Mouse (Mus musculus): ENCODE measurements around the gene Tm9sf4. TPM values are rescaled to one million over a fixed set of nuclear protein-coding genes. Genes with fewer than 3 reads are reported as not detected.

The Tm9sf4 gene
- polyA plus RNA-seq, 1 experiment = 43.4 TPM

GRCm38 (mm10) chr2:153217826-153218340 is 56.8 kb downstream of the Tm9sf4 start:
- no peaks in the 10 kb centered on the region for H3K27me3 ChIP-seq (ENCODE audit: control insufficient read depth, insufficient read depth, insufficient read length)
- no peak overlapping the region for H3ac ChIP-seq (ENCODE audit: control insufficient read depth, insufficient read length, low read depth)
- no peaks in the 10 kb centered on the region for H3K79me3 ChIP-seq (ENCODE audit: low read depth)
- TF ChIP-seq USF1 (IDR thresholded peaks at IDR 0.05; ENCODE audit: low read depth) (no peak), FOSL1 (IDR thresholded peaks at IDR 0.05; ENCODE audit: insufficient read depth, low read length, poor library complexity, severe bottlenecking) (no peak), CTCF (IDR thresholded peaks at IDR 0.05; ENCODE audit: control insufficient read depth, insufficient read depth, insufficient read length) (no peak), MAX (IDR thresholded peaks at IDR 0.05) (no peak), CEBPB (IDR thresholded peaks at IDR 0.05; ENCODE audit: low read depth) (no peak), MYOD1 (IDR thresholded peaks at IDR 0.05; ENCODE audit: control insufficient read depth, insufficient read length, low read depth) (no peak), MYOG (IDR thresholded peaks at IDR 0.05; ENCODE audit: control insufficient read depth, extremely low read depth, insufficient read length) (no peak)
- H3K4me3 ChIP-seq (ENCODE audit: insufficient read depth, poor library complexity, severe bottlenecking) = no peak overlapping the region
- no peaks in the 10 kb centered on the region for H3K36me3 ChIP-seq (ENCODE audit: control insufficient read depth, insufficient read depth)
- no peaks in the 10 kb centered on the region for H3K79me2 ChIP-seq (ENCODE audit: control insufficient read depth, insufficient read depth)

GRCm38 (mm10) chr2:153218516-153218915 is 57.4 kb downstream of the Tm9sf4 start:
- no peaks in the 10 kb centered on the region for H3K79me3 ChIP-seq (ENCODE audit: low read depth)
- H3K36me3 ChIP-seq (ENCODE audit: control insufficient read depth, insufficient read depth) = no peaks in the 10 kb centered on the region

GRCm38 (mm10) chr2:153221620-153222019 is 60.5 kb downstream of the Tm9sf4 start:
- H3K79me3 ChIP-seq (ENCODE audit: low read depth) = no peaks in the 10 kb centered on the region
- no peak overlapping the region for H3ac ChIP-seq (ENCODE audit: control insufficient read depth, insufficient read length, low read depth)
- no peaks in the 10 kb centered on the region for H3K36me3 ChIP-seq (ENCODE audit: control insufficient read depth, insufficient read depth)
- H3K79me2 ChIP-seq (ENCODE audit: control insufficient read depth, insufficient read depth) = no peaks in the 10 kb centered on the region
- H3K27me3 ChIP-seq (ENCODE audit: control insufficient read depth, insufficient read depth, insufficient read length) = no peaks in the 10 kb centered on the region
- H3K4me3 ChIP-seq (ENCODE audit: insufficient read depth, poor library complexity, severe bottlenecking) = no peak overlapping the region
- TF ChIP-seq FOSL1 (IDR thresholded peaks at IDR 0.05; ENCODE audit: insufficient read depth, low read length, poor library complexity, severe bottlenecking) (no peak), MAX (IDR thresholded peaks at IDR 0.05) (no peak), MYOG (IDR thresholded peaks at IDR 0.05; ENCODE audit: control insufficient read depth, extremely low read depth, insufficient read length) (no peak), CTCF (IDR thresholded peaks at IDR 0.05; ENCODE audit: control insufficient read depth, insufficient read depth, insufficient read length) (no peak), USF1 (IDR thresholded peaks at IDR 0.05; ENCODE audit: low read depth) (no peak), MYOD1 (IDR thresholded peaks at IDR 0.05; ENCODE audit: control insufficient read depth, insufficient read length, low read depth) (no peak), CEBPB (IDR thresholded peaks at IDR 0.05; ENCODE audit: low read depth) (no peak)

More at GRCm38 (mm10) chr2:153218516-153218915, 57.4 kb downstream of the Tm9sf4 start:
- no peaks in the 10 kb centered on the region for H3K79me2 ChIP-seq (ENCODE audit: control insufficient read depth, insufficient read depth)
- TF ChIP-seq CTCF (IDR thresholded peaks at IDR 0.05; ENCODE audit: control insufficient read depth, insufficient read depth, insufficient read length) = no peak
- no peak for TF ChIP-seq FOSL1 (IDR thresholded peaks at IDR 0.05; ENCODE audit: insufficient read depth, low read length, poor library complexity, severe bottlenecking)
- no peak for TF ChIP-seq MYOD1 (IDR thresholded peaks at IDR 0.05; ENCODE audit: control insufficient read depth, insufficient read length, low read depth)
- no peak for TF ChIP-seq USF1 (IDR thresholded peaks at IDR 0.05; ENCODE audit: low read depth)
- TF ChIP-seq CEBPB (IDR thresholded peaks at IDR 0.05; ENCODE audit: low read depth) = no peak
- TF ChIP-seq MYOG (IDR thresholded peaks at IDR 0.05; ENCODE audit: control insufficient read depth, extremely low read depth, insufficient read length) = no peak
- no peak for TF ChIP-seq MAX (IDR thresholded peaks at IDR 0.05)
- H3ac ChIP-seq (ENCODE audit: control insufficient read depth, insufficient read length, low read depth) = no peak overlapping the region
- no peak overlapping the region for H3K4me3 ChIP-seq (ENCODE audit: insufficient read depth, poor library complexity, severe bottlenecking)
- H3K27me3 ChIP-seq (ENCODE audit: control insufficient read depth, insufficient read depth, insufficient read length) = no peaks in the 10 kb centered on the region

DNA sequence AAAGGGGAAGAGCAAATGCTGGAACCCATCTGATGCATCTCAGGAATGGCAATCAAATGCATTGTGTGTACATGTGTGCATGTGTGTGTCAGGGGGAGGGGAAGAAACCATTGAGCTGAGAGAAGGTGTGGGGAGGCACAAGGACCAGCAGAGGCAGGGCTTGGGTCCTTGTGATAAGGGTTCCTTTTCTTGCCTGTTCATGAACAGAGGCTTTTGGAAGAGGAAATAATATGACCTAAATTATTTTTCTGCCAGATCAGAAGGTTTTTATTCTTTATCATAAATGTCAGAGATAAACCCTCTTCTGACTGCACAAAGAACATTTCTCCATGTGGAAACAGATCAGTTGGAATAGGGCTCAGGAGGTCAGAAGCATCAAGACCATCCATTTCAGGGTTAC is 61.0 kb downstream of the Tm9sf4 start:
- Histone ChIP-seq H3K79me3 (ENCODE audit: low read depth) (no peaks in the 10 kb centered on the region), H3K4me3 (ENCODE audit: insufficient read depth, poor library complexity, severe bottlenecking) (no peak overlapping the region), H3K36me3 (ENCODE audit: control insufficient read depth, insufficient read depth) (peaks cover 1% of the 10 kb centered on the region), H3K27me3 (ENCODE audit: control insufficient read depth, insufficient read depth, insufficient read length) (no peaks in the 10 kb centered on the region), H3K79me2 (ENCODE audit: control insufficient read depth, insufficient read depth) (no peaks in the 10 kb centered on the region), H3ac (ENCODE audit: control insufficient read depth, insufficient read length, low read depth) (no peak overlapping the region)
- TF ChIP-seq USF1 (IDR thresholded peaks at IDR 0.05; ENCODE audit: low read depth) (no peak), MYOG (IDR thresholded peaks at IDR 0.05; ENCODE audit: control insufficient read depth, extremely low read depth, insufficient read length) (no peak), MYOD1 (IDR thresholded peaks at IDR 0.05; ENCODE audit: control insufficient read depth, insufficient read length, low read depth) (no peak), CTCF (IDR thresholded peaks at IDR 0.05; ENCODE audit: control insufficient read depth, insufficient read depth, insufficient read length) (no peak), MAX (IDR thresholded peaks at IDR 0.05) (no peak), FOSL1 (IDR thresholded peaks at IDR 0.05; ENCODE audit: insufficient read depth, low read length, poor library complexity, severe bottlenecking) (no peak), CEBPB (IDR thresholded peaks at IDR 0.05; ENCODE audit: low read depth) (no peak)

- Histone ChIP-seq H3ac (ENCODE audit: control insufficient read depth, insufficient read length, low read depth) (no peak overlapping the region), H3K36me3 (ENCODE audit: control insufficient read depth, insufficient read depth) (peaks cover 5% of the 10 kb centered on the region), H3K27me3 (ENCODE audit: control insufficient read depth, insufficient read depth, insufficient read length) (no peaks in the 10 kb centered on the region), H3K79me3 (ENCODE audit: low read depth) (no peaks in the 10 kb centered on the region), H3K4me3 (ENCODE audit: insufficient read depth, poor library complexity, severe bottlenecking) (no peak overlapping the region), H3K79me2 (ENCODE audit: control insufficient read depth, insufficient read depth) (no peaks in the 10 kb centered on the region)
- TF ChIP-seq MYOG (IDR thresholded peaks at IDR 0.05; ENCODE audit: control insufficient read depth, extremely low read depth, insufficient read length) (no peak), MAX (IDR thresholded peaks at IDR 0.05) (no peak), USF1 (IDR thresholded peaks at IDR 0.05; ENCODE audit: low read depth) (no peak), CEBPB (IDR thresholded peaks at IDR 0.05; ENCODE audit: low read depth) (no peak), CTCF (IDR thresholded peaks at IDR 0.05; ENCODE audit: control insufficient read depth, insufficient read depth, insufficient read length) (no peak), FOSL1 (IDR thresholded peaks at IDR 0.05; ENCODE audit: insufficient read depth, low read length, poor library complexity, severe bottlenecking) (no peak), MYOD1 (IDR thresholded peaks at IDR 0.05; ENCODE audit: control insufficient read depth, insufficient read length, low read depth) (no peak)
Observed at GRCm38 (mm10) chr2:153222566-153222965, 61.5 kb downstream of the Tm9sf4 start.
